Mouse (Mus musculus) kidney, adult 10 weeks (tissue): ENCODE data around the gene Bst1. TPM values are rescaled to one million over a fixed set of nuclear protein-coding genes. Genes with fewer than 3 reads are reported as not detected.

ENCODE experiments used
- polyA plus RNA-seq: library from polyadenylated mRNA; stranded (reverse); fragments of 350-450 nt; fragmentation: Illumina TruSeq; extraction: RNeasy Lipid Tissue Mini Kit (QIAGEN cat#74804); gene quantifications from one replicate; pipeline ENCODE4 v1.2.3, GENCODE M21; 2014; ENCODE audit warnings: low read depth, low replicate concordance

Gene Bst1
- polyA plus RNA-seq: 29.1 TPM

DNA sequence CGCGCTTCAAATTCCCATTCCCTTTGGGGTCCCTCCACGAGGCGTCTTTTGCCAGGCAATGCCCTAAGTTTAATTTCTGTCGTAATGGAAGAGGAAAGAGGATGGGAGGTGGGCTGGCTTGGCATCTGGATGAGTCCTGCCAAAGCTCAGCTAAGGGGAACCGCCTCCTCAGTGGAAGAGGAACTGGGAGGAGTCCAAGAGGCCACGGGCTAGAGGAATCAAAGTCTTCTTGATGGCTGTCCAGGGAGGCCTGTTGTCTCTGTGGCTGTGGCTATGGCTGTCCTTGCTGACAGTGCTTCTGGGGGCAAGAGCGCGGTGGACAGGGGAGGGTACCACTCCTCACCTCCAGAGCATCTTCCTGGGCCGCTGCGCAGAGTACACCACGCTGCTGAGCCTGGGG, at the start of gene Bst1:
Gene Bst1 (plus strand): TSS at position 191 of the 400 bp plus-strand sequence.

DNA sequence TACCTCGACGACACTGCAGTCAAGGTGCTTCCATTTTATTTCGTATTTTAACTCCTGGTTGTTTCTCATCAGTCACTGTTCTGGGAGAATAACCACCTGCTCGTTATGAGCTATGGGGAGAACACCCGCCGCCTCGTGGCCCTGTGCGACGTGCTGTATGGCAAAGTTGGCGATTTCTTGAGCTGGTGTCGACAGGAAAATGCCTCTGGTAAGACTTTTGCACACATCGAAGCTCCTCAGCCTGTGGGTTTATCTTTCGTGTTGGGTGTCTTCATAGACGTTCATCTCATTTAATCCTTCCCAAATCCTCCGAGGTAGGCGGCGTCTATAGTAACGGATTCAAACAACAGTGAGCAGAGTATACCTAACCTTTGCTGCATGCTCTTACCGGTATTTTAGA, 2.9 kb downstream of the Bst1 start, which contains the start of gene Fbxl5:
Gene Fbxl5 (minus strand): TSS at position 101 of the 400 bp plus-strand sequence.

GRCm38 (mm10) chr5:43868253-43868652, 49.6 kb downstream of the Bst1 start, which contains the start of gene Cd38:
Gene Cd38, plus strand, starts transcription at chr5:43868553.

Other genes with a start within 250 kb of the Bst1 start
- 14.2 TPM for gene Cc2d2a, start 156.5 kb upstream of the Bst1 start, polyA plus RNA-seq
- gene Fbxl5, start 2.8 kb downstream of the Bst1 start, polyA plus RNA-seq: 144 TPM
- gene Cd38, start 49.7 kb downstream of the Bst1 start, polyA plus RNA-seq: 17.3 TPM
- not detected for gene Gm7879, start 94.3 kb downstream of the Bst1 start, polyA plus RNA-seq
- gene Fgfbp1, start 162.9 kb downstream of the Bst1 start, polyA plus RNA-seq: 5.5 TPM